Mouse (Mus musculus) gastrocnemius, postnatal 4 days (tissue): ENCODE measurements around the gene Pola1. TPM values are rescaled to one million over a fixed set of nuclear protein-coding genes. Genes with fewer than 3 reads are reported as not detected.

ENCODE experiments used
- DNase-seq, 2 experiments: peaks; one replicate each; pipeline ENCODE4 v3.0.0; 2021 to 2022; ENCODE audit warnings: low spot score in 2 of 2, mixed read lengths in 2 of 2
- total RNA-seq, 2 experiments: library from RNA; stranded (reverse); gene quantifications; 2 replicates each; pipeline ENCODE4 v1.2.3; 2021

Pola1 gene
- total RNA-seq, 2 experiments from 2014 or later: 14.1 to 15.9 TPM

DNA sequence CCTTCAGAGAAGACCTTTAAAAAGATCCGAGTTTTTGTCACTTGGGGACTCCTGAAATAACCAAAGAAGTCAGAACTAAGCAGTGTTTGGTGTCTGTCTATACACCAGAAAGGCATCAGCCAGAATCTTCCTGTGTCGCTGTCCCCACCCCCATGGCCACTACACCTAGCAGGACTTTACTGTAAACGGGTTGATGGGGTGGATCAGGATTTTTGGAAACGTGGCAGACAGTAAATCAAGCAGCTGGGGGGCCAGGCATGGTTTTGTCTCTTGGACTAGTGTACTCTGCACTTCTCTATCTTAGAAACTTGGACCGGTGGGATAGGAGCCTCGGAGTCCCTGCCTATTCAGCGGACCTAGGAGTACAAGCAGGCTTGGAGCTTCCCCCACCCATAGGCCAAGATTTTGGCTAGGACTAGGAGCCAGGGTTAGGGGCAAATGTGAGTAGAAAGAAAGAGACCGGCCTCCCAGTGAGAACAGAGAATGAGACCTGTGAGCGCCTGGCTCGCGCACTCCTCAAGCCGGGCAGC is 342.0 kb downstream of the Pola1 start:
- DNase-seq: no peak

DNA sequence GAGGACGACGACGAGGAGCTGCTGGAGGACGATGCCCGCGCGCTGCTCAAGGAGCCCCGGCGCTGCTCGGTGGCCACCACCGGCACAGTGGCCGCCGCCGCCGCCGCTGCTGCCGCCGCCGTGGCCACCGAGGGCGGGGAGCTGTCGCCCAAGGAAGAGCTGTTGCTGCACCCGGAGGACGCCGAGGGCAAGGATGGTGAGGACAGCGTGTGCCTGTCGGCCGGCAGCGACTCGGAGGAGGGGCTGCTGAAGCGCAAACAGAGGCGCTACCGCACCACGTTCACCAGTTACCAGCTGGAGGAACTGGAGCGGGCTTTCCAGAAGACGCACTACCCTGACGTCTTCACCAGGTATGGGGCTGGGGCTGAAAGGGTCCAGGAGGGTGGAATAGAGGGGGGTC is 342.9 kb downstream of the Pola1 start:
- DNase-seq: no peak

DNA sequence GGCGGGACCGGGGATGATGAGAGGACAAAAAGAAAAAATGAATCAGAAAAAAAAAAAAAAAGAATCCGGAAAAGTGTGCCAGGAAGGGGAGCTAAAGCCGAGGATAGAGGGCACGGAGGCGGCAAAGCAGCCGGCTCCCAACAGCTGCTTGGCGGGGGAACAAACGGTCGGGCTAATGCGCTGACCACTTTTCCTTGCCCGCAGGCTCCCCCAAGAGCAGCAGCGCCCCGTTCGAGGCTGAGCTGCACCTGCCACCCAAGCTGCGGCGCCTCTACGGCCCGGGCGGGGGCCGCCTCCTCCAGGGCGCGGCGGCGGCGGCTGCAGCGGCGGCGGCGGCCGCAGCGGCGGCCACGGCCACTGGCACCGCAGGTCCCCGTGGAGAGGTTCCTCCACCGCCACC is 343.6 kb downstream of the Pola1 start:
- no peak for DNase-seq

DNA sequence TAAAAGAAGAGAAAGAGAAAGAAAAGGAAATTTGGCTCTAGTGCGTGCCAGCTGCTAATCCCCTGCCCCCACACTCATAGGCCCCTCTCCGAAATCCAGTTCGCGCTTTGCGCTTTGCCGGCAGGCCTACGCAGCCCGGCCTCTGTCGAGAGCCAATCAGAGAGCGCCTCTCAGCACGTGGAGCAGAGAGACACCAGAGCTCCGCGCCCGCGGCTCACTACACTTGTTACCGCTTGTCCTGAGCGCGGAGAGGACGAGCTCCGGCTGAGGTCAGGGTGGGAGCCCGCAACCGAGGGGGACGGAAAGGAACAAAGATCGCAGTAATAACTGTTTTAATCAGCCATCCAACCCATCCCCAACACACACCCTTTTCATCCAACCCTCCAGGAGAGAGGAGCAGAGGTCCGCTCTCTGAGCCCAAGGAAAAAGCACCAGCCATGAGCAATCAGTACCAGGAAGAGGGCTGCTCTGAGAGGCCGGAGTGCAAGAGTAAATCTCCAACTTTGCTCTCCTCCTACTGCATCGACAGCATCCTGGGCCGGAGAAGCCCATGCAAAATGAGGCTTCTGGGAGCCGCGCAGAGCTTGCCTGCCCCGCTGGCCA is 345.6 kb downstream of the Pola1 start, which contains the start of gene Arx:
TSS of gene Arx (plus strand) at position 155 of the 603 bp plus-strand sequence.
- peak in 1 of 2 experiments; percentile 52 for DNase-seq

DNA sequence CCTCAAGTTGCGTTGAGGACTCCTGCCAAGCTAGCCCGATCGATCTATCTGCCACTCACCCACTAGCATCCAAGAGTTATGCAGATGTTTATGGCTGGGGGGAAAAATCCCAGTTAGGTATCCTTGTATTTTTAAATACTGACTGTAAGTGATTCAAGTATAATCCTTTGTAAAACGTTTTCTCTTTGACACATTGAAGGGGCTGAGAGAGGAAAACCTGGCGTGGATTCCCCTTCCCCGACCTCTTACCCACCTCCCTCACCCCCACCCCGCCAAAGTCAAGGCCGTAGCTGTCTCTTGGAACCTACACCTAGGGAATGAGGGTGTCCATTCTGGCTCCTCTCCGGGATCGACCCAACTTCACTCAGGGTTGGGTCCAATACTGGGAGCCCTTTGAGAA is 346.9 kb downstream of the Pola1 start:
- DNase-seq: no peak

DNA sequence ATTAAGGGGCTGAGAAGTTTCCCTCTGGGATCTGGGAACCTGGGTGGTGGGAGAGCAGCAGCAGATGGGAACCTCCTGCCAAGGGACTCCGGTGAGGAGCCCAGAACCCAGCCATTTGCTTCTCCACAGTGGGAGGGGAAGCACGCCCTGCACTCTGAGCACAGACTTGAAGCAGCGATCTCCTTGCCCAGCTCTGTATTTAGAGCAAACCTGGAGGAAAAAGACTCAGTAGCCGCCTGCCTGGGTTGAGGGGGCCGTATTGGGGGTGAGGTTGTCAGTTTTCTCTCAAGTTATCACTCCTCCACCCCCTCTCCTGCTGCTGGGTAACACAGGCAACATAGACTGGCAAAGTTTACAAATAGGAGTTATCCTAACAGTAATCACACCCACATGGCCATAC is 350.2 kb downstream of the Pola1 start:
- no peak for DNase-seq

DNA sequence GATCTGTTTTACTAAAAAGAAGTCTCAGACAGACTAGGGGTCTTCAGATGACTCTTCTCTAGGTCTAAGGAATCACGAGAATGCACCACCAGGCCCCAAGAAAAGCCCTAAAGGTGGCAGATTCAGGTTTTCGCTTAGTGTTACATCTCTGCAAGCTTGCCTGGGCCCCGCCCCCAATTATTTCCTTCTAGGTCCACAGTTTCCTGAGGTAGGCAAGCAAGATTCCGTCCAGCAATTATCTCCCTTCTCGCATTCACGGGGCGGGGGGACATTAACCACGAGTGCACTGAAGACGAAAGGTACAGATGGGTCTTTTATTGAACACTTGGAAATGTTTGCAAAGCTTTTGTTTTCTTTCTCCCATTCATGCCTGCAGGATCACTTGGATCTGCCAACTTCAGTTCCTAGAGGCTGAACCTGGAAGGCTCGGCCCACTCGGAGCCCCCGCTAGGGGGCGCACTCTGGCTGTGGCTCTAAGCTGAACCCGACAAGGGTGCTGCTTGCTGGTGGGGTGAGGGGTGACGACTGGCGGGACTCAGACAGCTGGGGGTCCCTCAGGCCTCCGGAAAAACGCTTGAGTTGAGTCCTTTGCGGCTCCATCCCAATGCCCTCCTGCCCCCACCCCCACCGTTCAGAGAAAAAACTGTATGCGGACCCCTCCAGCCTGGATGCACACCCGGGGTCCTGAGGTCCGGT is 350.8 kb downstream of the Pola1 start:
- peak in 1 of 2 experiments; percentile 55 for DNase-seq

DNA sequence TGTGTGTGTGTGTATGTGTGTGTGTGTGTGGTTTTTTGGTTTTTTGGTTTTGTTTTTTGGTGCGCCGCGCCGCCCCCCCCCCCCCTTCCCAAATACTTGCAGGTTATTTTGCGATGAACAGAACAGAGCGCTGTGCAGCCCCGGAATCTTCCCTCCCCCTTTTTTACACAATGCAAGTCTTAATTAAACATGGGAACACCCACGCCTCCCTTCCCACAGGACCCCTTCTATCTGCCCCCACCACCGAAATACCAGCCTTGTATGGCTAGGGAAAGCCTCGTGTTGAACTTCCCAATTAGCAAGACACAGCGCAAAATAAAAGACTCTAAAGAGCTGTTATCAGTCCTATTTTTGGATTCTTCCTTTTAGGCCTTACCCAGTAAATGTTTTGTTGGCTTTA is 352.0 kb downstream of the Pola1 start:
- DNase-seq: no peak

DNA sequence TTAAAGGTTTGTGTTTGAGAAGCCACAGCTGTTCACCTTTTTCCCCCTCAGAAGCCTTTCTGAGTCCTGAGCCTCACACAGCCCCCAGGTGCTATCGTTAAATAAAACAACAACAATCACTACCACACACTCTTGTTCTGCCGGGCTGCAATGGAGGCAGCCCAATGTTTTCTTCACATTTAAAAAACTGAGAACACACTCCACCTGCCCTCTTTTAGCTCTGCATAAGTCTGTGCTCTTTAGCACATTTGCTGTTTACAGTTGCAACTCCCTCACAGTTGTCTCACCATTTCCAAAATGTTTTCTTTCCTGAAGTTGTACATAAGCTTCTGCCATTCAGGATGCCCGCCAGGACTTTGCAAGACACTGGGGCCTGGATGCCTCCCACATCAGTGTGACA is 356.3 kb downstream of the Pola1 start:
- DNase-seq: no peak

Other genes with a start within 250 kb of the Pola1 start
- gene Pcyt1b, start 22.7 kb upstream of the Pola1 start, total RNA-seq: 1 to 10 TPM; 1.7 to 1.8 TPM
- gene Pdk3, start 200.0 kb upstream of the Pola1 start, total RNA-seq: 10 to 100 TPM; 21.5 to 24.5 TPM